Mouse (Mus musculus): ENCODE measurements around the gene Dram1. TPM values are rescaled to one million over a fixed set of nuclear protein-coding genes. Genes with fewer than 3 reads are reported as not detected.

The Dram1 gene
- polyA plus RNA-seq, 1 experiment from 2014 or later = 0.44 TPM

GRCm38 (mm10) chr10:88364221-88364620 is 14.7 kb downstream of the Dram1 start:
- no peak for ATAC-seq
- WGBS = 92% methylated on average over 3 of the region's 3 CpGs
- Histone ChIP-seq H3K9me3 (replicated peaks; ENCODE audit: control insufficient read depth, low read length) (no peaks in the 10 kb centered on the region), H3K27ac (ENCODE audit: low read depth, low read length) (no peak overlapping the region), H3K4me1 (ENCODE audit: control insufficient read depth, insufficient read depth, low read length) (no peaks in the 10 kb centered on the region), H3K9ac (ENCODE audit: low read length) (no peak overlapping the region), H3K4me3 (ENCODE audit: low read depth, low read length) (no peak overlapping the region), H3K4me2 (ENCODE audit: low read length) (no peak overlapping the region), H3K27me3 (replicated peaks; ENCODE audit: control insufficient read depth, insufficient read depth, low read length) (no peaks in the 10 kb centered on the region), H3K36me3 (ENCODE audit: control insufficient read depth, insufficient read depth, low read length) (no peaks in the 10 kb centered on the region)
- DNase-seq (ENCODE audit: low spot score) = no peak

DNA sequence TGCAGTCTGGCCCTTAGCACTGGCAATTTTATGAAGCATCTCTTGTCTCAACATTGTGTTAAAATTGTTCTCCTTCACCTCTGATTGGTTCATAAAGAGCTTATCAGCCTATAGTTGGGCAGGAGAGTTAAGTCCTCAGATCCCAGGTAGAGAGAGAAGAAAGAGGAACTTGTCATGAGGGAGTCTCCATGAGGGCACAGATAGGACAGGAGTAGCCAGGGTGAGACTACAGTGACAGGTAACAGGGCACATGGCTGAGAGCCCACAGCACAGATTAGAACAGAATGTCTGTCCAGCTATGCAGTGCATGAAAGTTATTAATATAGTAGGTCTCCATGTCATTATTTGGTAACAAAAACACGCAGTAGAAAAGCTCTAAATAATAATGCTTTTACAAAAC is 16.7 kb downstream of the Dram1 start:
- no peak overlapping the region for H3K27ac ChIP-seq (ENCODE audit: low read depth, low read length)
- H3K4me2 ChIP-seq (ENCODE audit: low read length) = no peak overlapping the region
- ATAC-seq (no peak), DNase-seq (ENCODE audit: low spot score) (no peak)
- H3K27me3 ChIP-seq (replicated peaks; ENCODE audit: control insufficient read depth, insufficient read depth, low read length) = 0 out of 2 replicates have a peak, but pooled peaks cover 3% of the 10 kb centered on the region
- no peaks in the 10 kb centered on the region for H3K36me3 ChIP-seq (ENCODE audit: control insufficient read depth, insufficient read depth, low read length)
- H3K9ac ChIP-seq (ENCODE audit: low read length) = no peak overlapping the region
- no peaks in the 10 kb centered on the region for H3K9me3 ChIP-seq (replicated peaks; ENCODE audit: control insufficient read depth, low read length)
- no peak overlapping the region for H3K4me3 ChIP-seq (ENCODE audit: low read depth, low read length)
- no peaks in the 10 kb centered on the region for H3K4me1 ChIP-seq (ENCODE audit: control insufficient read depth, insufficient read depth, low read length)
- WGBS = 84% methylated on average over 1 of the region's 1 CpGs

DNA sequence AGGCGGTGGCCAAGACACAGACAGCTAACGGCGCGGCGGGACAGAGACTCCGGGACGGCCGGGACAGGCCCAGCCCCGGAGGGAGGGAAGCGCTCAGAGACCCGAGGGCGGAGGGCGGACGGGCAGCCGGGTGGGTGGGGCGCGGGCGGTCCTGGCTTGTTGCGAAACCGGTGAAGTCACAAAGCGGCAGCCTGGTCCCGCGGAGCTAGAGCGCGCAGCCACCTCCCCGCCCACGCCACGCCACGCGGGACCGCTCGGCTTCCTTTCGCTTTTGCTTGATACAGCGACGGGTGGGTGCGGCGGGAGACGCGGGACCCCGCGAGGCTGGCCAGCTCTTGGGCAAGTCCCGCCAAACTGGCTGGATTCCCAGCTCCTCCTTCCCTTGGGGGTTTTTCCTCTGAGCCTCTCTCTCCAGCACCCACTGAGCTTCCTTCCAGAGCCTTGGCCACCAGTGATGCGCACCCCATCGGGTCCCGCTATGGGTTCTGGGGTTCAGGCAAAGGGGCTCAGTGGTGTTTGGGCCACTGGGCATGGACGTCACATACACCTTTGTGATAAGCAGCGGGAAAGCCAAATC is 21.8 kb downstream of the Dram1 start:
- H3K4me2 ChIP-seq (ENCODE audit: low read length) = peak overlapping the region; percentile 68
- H3K9ac ChIP-seq (ENCODE audit: low read length) = peak overlapping the region; percentile 67
- no peaks in the 10 kb centered on the region for H3K36me3 ChIP-seq (ENCODE audit: control insufficient read depth, insufficient read depth, low read length)
- peak overlapping the region; percentile 49 for H3K4me3 ChIP-seq (ENCODE audit: low read depth, low read length)
- peaks cover 3% of the 10 kb centered on the region; the same call in 1 of the 2 replicates for H3K4me1 ChIP-seq (ENCODE audit: control insufficient read depth, insufficient read depth, low read length)
- no peak overlapping the region for H3K27ac ChIP-seq (ENCODE audit: low read depth, low read length)
- 3% methylated on average over 43 of the region's 47 CpGs for WGBS
- H3K27me3 ChIP-seq (replicated peaks; ENCODE audit: control insufficient read depth, insufficient read depth, low read length) = 0 out of 2 replicates have a peak, but pooled peaks cover 9% of the 10 kb centered on the region
- ATAC-seq = peak; percentile 77
- peak; percentile 49 for DNase-seq (ENCODE audit: low spot score)
- no peaks in the 10 kb centered on the region for H3K9me3 ChIP-seq (replicated peaks; ENCODE audit: control insufficient read depth, low read length)

DNA sequence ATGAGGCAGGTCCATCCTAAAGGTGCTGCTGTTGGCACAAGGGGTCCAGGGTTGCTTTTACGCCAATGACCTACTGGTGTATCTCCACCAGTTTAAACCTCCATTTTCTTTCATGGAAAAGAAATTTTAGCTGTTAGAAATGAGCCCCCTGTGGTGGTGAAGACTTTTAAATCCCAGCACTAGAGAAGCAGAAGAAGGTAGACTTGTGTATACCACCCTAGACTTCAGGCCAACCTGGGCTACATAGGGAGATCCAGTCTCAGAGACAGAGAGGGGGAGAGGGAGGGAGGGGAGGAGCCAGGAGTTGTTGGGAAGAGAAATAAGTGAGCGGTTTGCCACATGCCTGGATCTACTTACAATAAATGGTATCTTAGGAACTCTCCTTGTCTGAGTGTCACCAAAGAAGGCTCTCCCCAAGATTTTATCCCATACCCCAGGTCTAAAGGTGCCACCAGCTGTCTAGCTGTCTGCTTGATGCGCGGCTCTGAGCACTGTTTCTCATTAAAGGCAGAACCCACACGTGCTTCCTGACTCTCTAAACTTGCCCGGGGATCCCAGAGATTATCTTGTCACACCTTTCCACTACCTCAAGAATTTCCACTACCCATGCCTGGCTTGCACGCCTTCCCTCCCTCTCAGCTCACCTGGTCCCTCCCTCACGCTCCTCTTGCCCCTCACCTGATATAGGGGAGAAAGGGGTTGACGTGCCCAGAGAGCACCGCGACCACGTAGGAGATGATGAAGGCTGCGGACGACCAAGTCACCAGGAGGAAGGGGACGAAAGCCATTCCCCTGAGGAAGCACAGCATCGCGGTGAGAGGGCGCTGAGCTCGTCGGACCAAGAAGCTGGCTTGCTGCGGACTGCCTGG is 22.5 kb downstream of the Dram1 start:
- Histone ChIP-seq H3K4me3 (ENCODE audit: low read depth, low read length) (peak overlapping the region; percentile 49), H3K4me1 (ENCODE audit: control insufficient read depth, insufficient read depth, low read length) (peaks cover 3% of the 10 kb centered on the region; the same call in 1 of the 2 replicates), H3K9me3 (replicated peaks; ENCODE audit: control insufficient read depth, low read length) (no peaks in the 10 kb centered on the region), H3K27me3 (replicated peaks; ENCODE audit: control insufficient read depth, insufficient read depth, low read length) (0 out of 2 replicates have a peak, but pooled peaks cover 9% of the 10 kb centered on the region), H3K27ac (ENCODE audit: low read depth, low read length) (no peak overlapping the region), H3K9ac (ENCODE audit: low read length) (peak overlapping the region; percentile 67), H3K4me2 (ENCODE audit: low read length) (peak overlapping the region; percentile 68), H3K36me3 (ENCODE audit: control insufficient read depth, insufficient read depth, low read length) (no peaks in the 10 kb centered on the region)
- DNase-seq (ENCODE audit: low spot score) (no peak), ATAC-seq (peak; percentile 16; the same call in 1 of the 2 replicates)
- 8% methylated on average over 21 of the region's 21 CpGs for WGBS

GRCm38 (mm10) chr10:88354599-88354998 is 24.3 kb downstream of the Dram1 start:
- ATAC-seq (no peak), DNase-seq (ENCODE audit: low spot score) (no peak)
- Histone ChIP-seq H3K36me3 (ENCODE audit: control insufficient read depth, insufficient read depth, low read length) (no peaks in the 10 kb centered on the region), H3K27ac (ENCODE audit: low read depth, low read length) (no peak overlapping the region), H3K9ac (ENCODE audit: low read length) (no peak overlapping the region), H3K9me3 (replicated peaks; ENCODE audit: control insufficient read depth, low read length) (no peaks in the 10 kb centered on the region), H3K4me3 (ENCODE audit: low read depth, low read length) (no peak overlapping the region), H3K4me2 (ENCODE audit: low read length) (no peak overlapping the region), H3K4me1 (ENCODE audit: control insufficient read depth, insufficient read depth, low read length) (peaks cover 3% of the 10 kb centered on the region; the same call in 1 of the 2 replicates), H3K27me3 (replicated peaks; ENCODE audit: control insufficient read depth, insufficient read depth, low read length) (0 out of 2 replicates have a peak, but pooled peaks cover 9% of the 10 kb centered on the region)
- WGBS = 90% methylated on average over 5 of the region's 5 CpGs

GRCm38 (mm10) chr10:88352549-88352948 is 26.3 kb downstream of the Dram1 start:
- Histone ChIP-seq H3K4me1 (ENCODE audit: control insufficient read depth, insufficient read depth, low read length) (peaks cover 3% of the 10 kb centered on the region; the same call in 1 of the 2 replicates), H3K9me3 (replicated peaks; ENCODE audit: control insufficient read depth, low read length) (no peaks in the 10 kb centered on the region), H3K27me3 (replicated peaks; ENCODE audit: control insufficient read depth, insufficient read depth, low read length) (0 out of 2 replicates have a peak, but pooled peaks cover 9% of the 10 kb centered on the region), H3K9ac (ENCODE audit: low read length) (no peak overlapping the region), H3K4me2 (ENCODE audit: low read length) (no peak overlapping the region), H3K36me3 (ENCODE audit: control insufficient read depth, insufficient read depth, low read length) (no peaks in the 10 kb centered on the region), H3K27ac (ENCODE audit: low read depth, low read length) (no peak overlapping the region), H3K4me3 (ENCODE audit: low read depth, low read length) (no peak overlapping the region)
- DNase-seq (ENCODE audit: low spot score) (no peak), ATAC-seq (no peak)
- 98% methylated on average over 2 of the region's 2 CpGs for WGBS

GRCm38 (mm10) chr10:88351411-88352103 is 27.3 kb downstream of the Dram1 start:
- Histone ChIP-seq H3K4me1 (ENCODE audit: control insufficient read depth, insufficient read depth, low read length) (peaks cover under 1% of the 10 kb centered on the region; the same call in 1 of the 2 replicates), H3K36me3 (ENCODE audit: control insufficient read depth, insufficient read depth, low read length) (no peaks in the 10 kb centered on the region), H3K27me3 (replicated peaks; ENCODE audit: control insufficient read depth, insufficient read depth, low read length) (0 out of 2 replicates have a peak, but pooled peaks cover 2% of the 10 kb centered on the region), H3K4me3 (ENCODE audit: low read depth, low read length) (no peak overlapping the region), H3K9me3 (replicated peaks; ENCODE audit: control insufficient read depth, low read length) (no peaks in the 10 kb centered on the region), H3K9ac (ENCODE audit: low read length) (no peak overlapping the region), H3K27ac (ENCODE audit: low read depth, low read length) (no peak overlapping the region), H3K4me2 (ENCODE audit: low read length) (no peak overlapping the region)
- 58% methylated on average over 5 of the region's 5 CpGs for WGBS
- no peak for DNase-seq (ENCODE audit: low spot score)
- ATAC-seq = no peak

DNA sequence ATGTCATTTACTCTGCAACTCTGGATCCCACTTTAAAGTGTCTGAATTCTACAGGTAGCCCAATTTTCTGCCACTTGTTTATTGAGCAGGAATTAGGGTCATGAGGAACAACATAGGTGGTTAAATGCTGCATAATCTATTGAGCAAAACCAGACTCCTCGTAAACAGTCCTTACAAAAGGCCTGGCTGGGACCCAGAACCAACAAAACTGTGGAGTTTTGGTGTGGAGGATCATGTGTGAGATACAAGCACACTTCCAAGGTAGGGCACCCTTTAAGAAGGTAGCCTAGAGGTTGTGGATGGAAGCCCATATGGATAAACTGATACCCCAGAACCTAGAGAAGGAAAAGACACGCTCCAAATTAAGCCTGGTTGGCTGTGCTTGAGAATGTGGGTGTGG is 28.2 kb downstream of the Dram1 start:
- Histone ChIP-seq H3K9ac (ENCODE audit: low read length) (no peak overlapping the region), H3K4me3 (ENCODE audit: low read depth, low read length) (no peak overlapping the region), H3K4me2 (ENCODE audit: low read length) (no peak overlapping the region), H3K4me1 (ENCODE audit: control insufficient read depth, insufficient read depth, low read length) (no peaks in the 10 kb centered on the region), H3K36me3 (ENCODE audit: control insufficient read depth, insufficient read depth, low read length) (no peaks in the 10 kb centered on the region), H3K27ac (ENCODE audit: low read depth, low read length) (no peak overlapping the region), H3K9me3 (replicated peaks; ENCODE audit: control insufficient read depth, low read length) (no peaks in the 10 kb centered on the region), H3K27me3 (replicated peaks; ENCODE audit: control insufficient read depth, insufficient read depth, low read length) (no peaks in the 10 kb centered on the region)
- ATAC-seq (no peak), DNase-seq (ENCODE audit: low spot score) (no peak)
- 40% methylated on average over 2 of the region's 2 CpGs for WGBS
